Mouse (Mus musculus) adrenal gland, adult 18-20 months (tissue): ENCODE measurements around the gene Cluap1. TPM values are rescaled to one million over a fixed set of nuclear protein-coding genes. Genes with fewer than 3 reads are reported as not detected.
"Not testable (repeated sequence)": the region's sequence is repeated elsewhere in the genome, so short reads cannot be mapped to it uniquely, and the experiment has no call there.

ENCODE experiments used
- DNase-seq, 2 experiments: peaks; one replicate each; pipeline ENCODE4 v3.0.0; 2021 to 2022; ENCODE audit warnings: low spot score in 2 of 2
- microRNA-seq, 2 experiments: library from miRNA; unstranded; fragments of <30 nt; microRNA quantifications; one replicate each; pipeline ENCODE4 v1.2.0; 2021; ENCODE audit warnings: borderline number of aligned reads in 2 of 2
- total RNA-seq, 2 experiments: library from RNA; stranded (reverse); gene quantifications; 1 replicate in 1 of 2; 2 replicates in 1 of 2; pipeline ENCODE4 v1.2.3; 2021

Gene Cluap1
- total RNA-seq, 2 experiments from 2014 or later: 12.0 to 16.4 TPM

DNA sequence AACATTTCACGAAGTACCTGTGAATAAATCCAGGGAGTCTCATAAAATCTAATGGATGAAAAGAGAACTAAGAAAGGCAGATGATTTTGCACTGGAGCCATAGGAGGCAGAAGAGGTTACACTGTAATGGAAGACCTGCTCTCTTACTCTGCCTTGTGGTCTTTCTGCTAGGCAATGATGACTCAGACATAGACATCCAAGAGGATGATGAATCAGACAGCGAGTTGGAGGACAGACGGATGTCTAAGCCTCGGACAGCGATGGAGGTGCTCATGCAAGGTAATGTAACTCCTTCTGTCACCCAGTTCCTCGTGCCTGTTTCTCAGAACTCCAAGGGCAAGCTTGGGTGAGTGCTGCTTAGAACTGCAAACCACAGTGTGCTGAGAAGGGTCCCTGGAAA, 24.9 kb downstream of the Cluap1 start:
- DNase-seq: no peak

DNA sequence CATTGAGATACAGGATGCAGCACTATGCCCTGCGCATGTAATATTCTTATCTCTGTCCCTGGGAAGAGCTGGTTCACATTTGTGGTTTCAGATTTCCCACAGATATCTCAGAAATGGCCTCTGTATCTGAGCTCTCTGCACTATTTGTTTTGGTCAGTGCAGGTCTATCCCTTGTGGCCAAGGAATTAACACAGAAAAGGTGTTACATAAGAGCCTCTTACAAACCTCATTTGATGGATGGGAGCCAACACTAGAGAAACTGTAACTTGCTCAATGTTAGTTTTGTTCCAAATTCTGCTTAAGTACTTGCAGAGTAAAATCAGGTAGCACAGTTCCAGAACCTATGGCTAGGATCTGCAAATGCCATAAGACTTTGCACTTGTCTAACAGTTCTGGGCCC, 25.5 kb downstream of the Cluap1 start:
- no peak for DNase-seq

DNA sequence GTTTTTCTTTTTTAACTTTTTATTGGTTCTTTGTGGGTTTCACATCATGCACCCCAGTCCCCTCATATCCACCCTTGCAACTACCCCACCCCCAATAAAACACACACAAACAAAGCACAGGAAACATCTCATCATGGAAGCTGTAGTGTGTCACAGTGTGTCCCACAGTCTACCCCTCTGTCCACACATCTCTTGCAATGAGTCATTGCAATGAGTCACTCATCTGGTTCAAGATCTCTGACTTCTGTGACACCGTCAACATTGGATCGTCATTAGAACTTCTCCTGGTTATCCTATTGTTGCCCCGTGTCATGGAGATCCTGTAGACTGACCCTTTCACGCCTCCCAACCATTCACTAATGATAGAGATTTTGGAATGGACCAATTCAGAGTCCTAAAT, 26.1 kb downstream of the Cluap1 start:
- no peak for DNase-seq

DNA sequence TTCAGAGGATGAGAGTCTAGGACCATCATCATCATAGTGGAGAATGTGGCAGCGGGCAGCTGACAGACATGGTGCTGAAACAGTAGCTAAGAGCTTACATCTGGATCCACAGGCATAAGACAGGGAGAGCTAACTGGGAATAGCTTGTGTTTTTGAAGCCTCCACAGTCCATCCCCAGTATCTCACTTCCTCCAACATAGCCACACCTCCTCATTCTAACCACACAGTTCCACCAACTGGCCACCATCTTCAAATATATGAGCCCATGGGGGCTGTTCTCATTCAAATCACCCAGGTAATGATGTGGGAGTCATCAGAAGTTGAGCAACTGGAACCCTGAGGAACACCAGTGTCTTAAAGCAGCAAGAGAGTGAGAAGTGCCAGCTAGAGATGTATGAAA, 42.5 kb downstream of the Cluap1 start:
- no peak for DNase-seq

DNA sequence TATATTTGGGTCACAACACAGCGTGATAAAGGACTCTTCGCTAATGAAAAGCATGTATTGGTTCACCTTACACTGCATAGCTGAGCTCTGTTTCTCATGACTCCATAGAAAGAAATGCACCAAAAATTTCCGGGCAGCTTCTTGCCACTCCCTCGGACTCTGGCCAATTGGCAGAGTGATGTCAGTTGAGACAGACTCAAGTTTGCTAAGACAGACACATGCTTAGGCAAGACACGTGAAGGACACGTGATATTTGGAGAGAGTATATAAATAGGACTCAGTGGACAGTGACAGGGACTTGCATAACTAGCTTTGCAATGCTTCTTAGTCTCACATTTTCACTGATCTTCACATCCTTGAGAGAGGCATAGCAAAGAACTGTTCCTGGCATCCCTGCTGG, 47.8 kb downstream of the Cluap1 start:
- peak in 1 of 2 experiments; percentile 22 for DNase-seq

DNA sequence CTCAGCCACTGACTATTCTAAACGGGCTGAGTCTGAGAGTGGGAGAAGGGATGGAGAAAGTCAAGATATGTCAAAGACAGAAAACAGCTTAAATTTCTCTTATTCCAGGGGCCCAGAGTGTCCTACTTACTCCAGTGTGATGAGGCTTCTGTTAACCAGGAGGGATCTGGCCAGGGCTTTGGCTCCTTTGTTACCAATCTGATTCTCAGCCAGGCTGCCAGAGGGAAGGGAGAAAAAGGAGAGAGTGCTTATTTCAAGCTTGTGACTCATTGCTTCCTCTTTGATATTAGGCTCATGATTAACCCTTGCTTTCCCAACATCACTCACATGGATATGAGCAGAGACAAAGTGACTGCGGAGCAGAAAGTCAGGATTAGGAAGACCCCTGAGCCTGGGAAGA, 50.7 kb downstream of the Cluap1 start:
- DNase-seq: no peak

DNA sequence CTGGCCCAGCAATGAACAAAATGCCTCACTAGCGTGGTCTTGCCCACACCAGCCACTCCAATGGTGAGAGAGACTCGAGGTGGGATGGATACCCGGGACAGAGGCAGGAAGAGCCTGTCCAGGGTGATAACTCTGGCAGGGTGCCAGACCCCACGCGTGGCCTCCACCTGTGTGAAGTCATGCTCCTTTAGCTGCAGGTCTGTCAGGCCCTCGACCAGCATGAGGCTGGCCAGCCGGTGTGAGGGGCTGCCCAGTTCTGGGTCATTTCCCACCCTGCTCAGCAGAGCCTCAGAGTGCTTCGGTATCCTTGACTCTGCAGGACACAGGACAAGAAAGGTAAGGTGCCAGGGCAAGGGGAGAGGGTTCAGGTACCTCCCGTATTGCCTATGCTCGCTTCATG, 56.4 kb downstream of the Cluap1 start:
- DNase-seq: no peak

DNA sequence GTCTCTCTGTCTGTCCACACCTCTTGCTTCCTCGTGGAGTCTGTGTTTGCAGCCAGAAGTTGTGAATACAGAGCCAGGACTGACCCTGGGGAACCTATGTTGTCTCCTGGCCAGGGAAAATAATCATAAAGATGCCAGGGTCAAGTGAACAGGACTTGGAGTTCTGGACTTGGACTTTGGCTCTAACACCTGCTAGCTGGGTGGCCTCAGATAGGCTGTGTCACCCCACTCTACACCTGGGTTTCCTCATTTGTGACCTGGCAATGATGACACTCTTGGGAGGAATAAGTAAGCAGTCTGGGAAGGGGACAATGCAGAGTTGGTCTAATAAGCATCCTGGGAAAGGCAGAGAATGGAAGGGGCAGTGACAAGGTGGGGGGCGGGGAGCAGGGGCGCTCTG, 56.9 kb downstream of the Cluap1 start:
- DNase-seq: no peak

DNA sequence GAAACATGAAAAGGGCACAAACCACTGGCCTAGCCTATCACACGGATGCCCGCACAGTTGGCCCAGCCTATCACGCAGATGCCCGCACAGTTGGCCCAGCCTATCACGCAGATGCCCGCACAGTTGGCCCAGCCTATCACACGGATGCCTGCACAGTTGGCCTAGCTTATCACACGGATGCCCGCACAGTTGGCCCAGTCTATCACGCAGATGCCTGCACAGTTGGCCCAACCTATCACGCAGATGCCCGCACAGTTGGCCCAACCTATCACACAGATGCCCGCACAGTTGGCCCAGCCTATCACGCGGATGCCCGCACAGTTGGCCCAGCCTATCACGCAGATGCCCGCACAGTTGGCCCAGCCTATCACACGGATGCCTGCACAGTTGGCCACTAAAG, 65.9 kb downstream of the Cluap1 start:
- not testable (repeated sequence) for DNase-seq

DNA sequence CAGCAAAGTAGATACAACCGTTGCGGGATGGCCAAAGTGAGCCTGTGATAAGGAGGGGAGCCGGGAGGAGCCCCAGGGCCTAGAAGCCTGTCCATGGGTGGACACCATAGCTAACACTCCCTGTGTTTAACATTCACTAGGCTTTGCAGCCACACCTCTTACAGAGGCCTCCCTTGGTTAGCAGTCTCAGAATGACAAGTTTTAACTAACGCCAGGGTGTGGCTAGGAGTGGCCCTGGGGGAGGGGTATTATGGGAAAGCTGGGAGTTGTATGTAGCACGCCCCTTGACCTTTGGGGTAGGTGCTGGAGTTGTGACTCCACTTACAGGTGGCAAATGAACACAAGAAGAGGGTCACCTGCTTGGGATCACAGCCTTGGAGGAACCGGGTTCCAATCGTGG, 67.1 kb downstream of the Cluap1 start:
- DNase-seq: no peak

DNA sequence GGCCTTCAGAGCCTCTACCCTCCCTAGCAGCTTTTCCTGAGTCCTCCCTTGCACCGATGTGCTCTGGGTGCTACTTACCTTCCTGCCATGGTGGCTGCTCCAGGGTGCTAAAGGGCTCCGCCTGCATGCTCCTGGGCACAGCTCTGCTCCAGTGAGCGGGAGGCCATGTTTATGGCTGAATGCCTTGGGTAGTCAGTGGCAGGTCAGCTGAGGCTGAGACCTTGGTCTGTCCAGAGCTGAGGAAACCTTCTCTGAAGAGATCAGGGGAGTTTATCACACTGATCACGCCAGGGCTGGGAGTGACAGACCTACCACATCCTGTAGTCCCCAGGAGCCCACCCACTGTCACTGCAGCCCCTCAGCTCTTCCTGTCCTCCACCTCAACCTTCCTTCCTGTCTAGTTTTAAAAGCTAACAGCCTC, 67.7 kb downstream of the Cluap1 start, which contains the start of gene Nlrc3:
Nlrc3 (minus strand) TSS at position 382 of the 421 bp plus-strand sequence.
- DNase-seq: no peak

DNA sequence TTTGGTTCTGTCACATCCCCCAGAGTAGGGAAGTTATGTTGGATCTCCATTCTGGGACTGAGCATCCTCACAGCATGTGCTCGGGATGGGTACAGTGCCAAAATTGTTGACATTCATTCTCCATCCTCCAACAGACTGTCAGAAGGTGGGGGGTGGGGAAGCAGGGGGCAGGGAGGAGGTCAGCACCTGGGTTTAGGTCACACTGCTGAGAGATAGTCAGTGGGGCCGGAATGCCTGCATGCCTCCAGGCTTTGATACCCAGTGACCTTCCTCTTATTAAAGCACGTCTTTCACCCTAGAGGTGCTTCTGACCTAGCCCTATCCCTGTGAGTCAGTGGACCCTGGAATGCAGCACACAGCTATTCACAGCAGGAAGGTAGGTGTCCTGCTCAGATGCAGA, 68.1 kb downstream of the Cluap1 start:
- no peak for DNase-seq

DNA sequence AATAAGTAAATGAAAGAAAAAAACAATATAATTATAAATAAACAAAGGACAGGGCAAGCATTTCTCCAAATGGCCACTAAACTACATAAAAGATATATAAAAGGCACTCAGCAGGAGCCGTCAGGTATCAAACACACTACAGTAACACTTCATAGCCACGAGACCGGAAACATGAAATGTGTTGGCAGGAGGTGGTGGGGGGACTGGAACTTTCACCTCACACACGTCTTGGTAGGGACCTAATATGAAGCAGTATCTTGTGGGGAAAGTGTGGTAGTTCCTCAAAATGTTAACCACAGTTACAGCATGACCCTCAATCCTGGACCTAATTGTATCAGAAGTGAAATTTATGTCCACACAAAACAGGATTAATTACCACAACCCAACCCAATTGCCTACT, 73.6 kb downstream of the Cluap1 start:
- DNase-seq: no peak

DNA sequence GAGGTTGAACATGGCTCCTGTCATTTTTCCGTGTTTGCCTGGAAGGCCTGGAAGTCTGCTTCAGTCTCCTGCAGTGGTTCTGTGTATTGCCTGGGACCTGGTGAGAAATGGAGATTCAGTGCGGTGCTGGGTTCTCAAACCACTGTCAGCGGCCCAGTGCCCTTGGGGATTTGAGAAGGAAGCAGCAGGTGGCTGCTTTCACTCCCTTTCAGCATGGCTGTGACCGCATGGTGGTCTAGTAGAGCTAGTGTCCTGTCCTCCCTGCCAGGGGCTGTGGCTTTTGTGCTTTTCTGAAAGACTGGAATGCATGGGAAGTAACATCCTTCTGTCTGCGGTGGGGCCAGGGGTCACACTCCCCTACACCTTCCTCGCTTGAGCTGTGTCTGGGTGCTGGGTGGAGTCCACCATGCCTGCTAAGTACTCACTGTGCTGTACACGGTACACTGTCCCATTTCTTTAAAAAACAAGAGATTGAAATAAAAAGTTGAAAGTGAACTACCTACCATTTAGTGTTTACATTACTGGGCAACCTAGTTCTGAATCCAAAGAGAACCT, 74.6 kb downstream of the Cluap1 start:
- DNase-seq: no peak

DNA sequence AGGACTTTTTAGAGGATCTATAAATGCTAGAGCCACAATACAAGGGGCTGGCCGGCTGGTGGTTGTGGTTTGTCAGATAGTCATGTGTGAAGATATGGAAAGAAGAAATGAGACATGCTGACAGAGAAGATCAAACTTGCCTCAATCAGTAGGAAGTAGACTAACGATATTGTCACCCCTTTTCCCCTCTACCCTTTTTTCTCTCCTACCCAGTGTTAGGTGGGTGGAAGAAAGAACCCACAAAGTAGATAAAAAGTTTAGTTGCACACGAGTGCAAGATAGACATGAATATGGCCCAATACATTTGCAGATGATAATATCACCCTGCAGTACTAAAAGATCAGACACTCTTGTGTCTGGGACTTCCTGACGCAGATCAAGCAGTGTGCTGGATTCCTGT, 79.8 kb downstream of the Cluap1 start:
- DNase-seq: no peak

Small RNA genes lying within 50 kb of the gene (microRNA-seq; reads per million reads assigned to microRNA genes)
- 0 reads per million in 2 experiments for gene Gm23493

Other genes starting within 250 kb of the Cluap1 start
- not detected for gene Mefv, start 190.7 kb upstream of the Cluap1 start, total RNA-seq
- 10 to 100 TPM; 21.6 to 23.0 TPM for gene Zfp263, start 164.7 kb upstream of the Cluap1 start, total RNA-seq
- not detected for gene Olfr15, start 77.9 kb upstream of the Cluap1 start, total RNA-seq
- gene Zfp174, start 61.5 kb upstream of the Cluap1 start, total RNA-seq: 10 to 100 TPM in 1 of 2 experiments, 1 to 10 TPM in 1; 2.0 to 15.0 TPM
- 10 to 100 TPM; 63.9 to 94.4 TPM for gene Naa60, start 36.4 kb upstream of the Cluap1 start, total RNA-seq
- 10 to 100 TPM; 15.1 to 25.1 TPM for gene Zfp597, start 24.2 kb upstream of the Cluap1 start, total RNA-seq
- gene Gm20695, start 24.2 kb upstream of the Cluap1 start, total RNA-seq: 1 to 10 TPM; 1.1 to 1.4 TPM
- gene 1700037C18Rik, start 112 bp upstream of the Cluap1 start, total RNA-seq: 1 to 10 TPM; 3.7 to 3.8 TPM
- 1 to 10 TPM; 2.4 to 2.6 TPM for gene Nlrc3, start 67.8 kb downstream of the Cluap1 start, total RNA-seq
- 10 to 100 TPM; 21.7 to 36.3 TPM for gene Slx4, start 95.0 kb downstream of the Cluap1 start, total RNA-seq
- gene Dnase1, start 128.1 kb downstream of the Cluap1 start, total RNA-seq: 1 to 10 TPM in 1 of 2 experiments, not detected in 1; 1.5 TPM
- 100 to 1,000 TPM; 197 to 233 TPM for gene Trap1, start 169.0 kb downstream of the Cluap1 start, total RNA-seq